In genomic region chr5:136502491-136503086, GRCm38 (mm10) we compare ENCODE assay signal across 13 mouse cellular contexts.
DNase-seq lines count a peak whose midpoint lies in the region; ATAC-seq and TF ChIP-seq lines count a peak whose summit lies in the region.
"Had no signal": no experiment of that assay in that cellular context is flagged by ENCODE, and none has a peak within 500 bp of the region (broad histone marks: within the 10 kb centered on the region; RNA-seq: fewer than 3 reads in every experiment).

No protein-coding gene starts in this region.

- TF ChIP-seq CTCF in cerebellum, adult 2 months (IDR thresholded peaks at IDR 0.05; ENCODE audit: borderline replicate concordance, insufficient read depth, low read depth, low read length) = no peak

- no peak for ATAC-seq in kidney, embryonic 15.5 days (replicated peaks; ENCODE audit: low FRiP score)
- ATAC-seq in limb, embryonic 13.5 days (ENCODE audit: low FRiP score, low read depth) = peak; percentile 59; the same call in 1 of the 2 replicates
- ATAC-seq: forebrain, embryonic 13.5 days had no signal

- no peaks in the 10 kb centered on the region for H3K36me3 ChIP-seq in kidney, embryonic 15.5 days
- H3K36me3 ChIP-seq in limb, embryonic 13.5 days = no peaks in the 10 kb centered on the region
- H3K36me3 ChIP-seq: G1E had no signal

- no peaks in the 10 kb centered on the region for H3K27me3 ChIP-seq in cerebellum, adult 2 months (ENCODE audit: control insufficient read depth, insufficient read depth, low read length)
- H3K27me3 ChIP-seq in kidney, embryonic 15.5 days = no peaks in the 10 kb centered on the region
- H3K27me3 ChIP-seq in limb, embryonic 13.5 days = peaks cover 60% of the 10 kb centered on the region
- H3K27me3 ChIP-seq: forebrain, embryonic 13.5 days had no signal

- H3K9me3 ChIP-seq in kidney, embryonic 15.5 days (replicated peaks) = no peaks in the 10 kb centered on the region
- no peaks in the 10 kb centered on the region for H3K9me3 ChIP-seq in limb, embryonic 13.5 days
- H3K9me3 ChIP-seq: forebrain, embryonic 13.5 days; G1E had no signal

- TF ChIP-seq POLR2A in cerebellum, adult 2 months (IDR thresholded peaks at IDR 0.05; ENCODE audit: borderline replicate concordance, insufficient read depth, low read length) = no peak

- WGBS in cerebellum, adult 2 months = 60% methylated on average over 5 of the region's 5 CpGs
- WGBS in kidney, embryonic 15.5 days = 28% methylated on average over 5 of the region's 5 CpGs
- 19% methylated on average over 5 of the region's 5 CpGs for WGBS in limb, embryonic 13.5 days

- H3K4me1 ChIP-seq in cerebellum, adult 2 months (ENCODE audit: control insufficient read depth, insufficient read depth, low read length) = peaks cover 58% of the 10 kb centered on the region
- peaks cover 70% of the 10 kb centered on the region for H3K4me1 ChIP-seq in kidney, embryonic 15.5 days
- peaks cover 47% of the 10 kb centered on the region for H3K4me1 ChIP-seq in limb, embryonic 13.5 days

- H3K4me3 ChIP-seq in cerebellum, adult 2 months (replicated peaks; ENCODE audit: insufficient read depth, low read depth, low read length) = no peak overlapping the region
- no peak overlapping the region for H3K4me3 ChIP-seq in kidney, embryonic 15.5 days (replicated peaks)
- H3K4me3 ChIP-seq in limb, embryonic 13.5 days = no peak overlapping the region
- H3K4me3 ChIP-seq: forebrain, embryonic 13.5 days; heart, adult 2 months had no signal

- no peak for DNase-seq in cerebellum, adult 2 months
- no peak for DNase-seq in cerebellum, postnatal 10 days
- DNase-seq in kidney, adult 18-20 months = no peak
- DNase-seq in embryo, embryonic 10 days (ENCODE audit: low spot score) = peak; percentile 50
- DNase-seq in adrenal gland, adult 2 months = no peak
- DNase-seq in frontal cortex, postnatal 14 days (ENCODE audit: low spot score in 2 of 2) = no peak
- DNase-seq: cerebellum, postnatal 14 days; heart, adult 2 months; lung, adult 18-20 months had no signal

- H3K27ac ChIP-seq in cerebellum, adult 2 months (ENCODE audit: insufficient read depth, low read length) = peak overlapping the region; percentile 73
- peak overlapping the region; percentile 13; the same call in 1 of the 2 replicates for H3K27ac ChIP-seq in kidney, embryonic 15.5 days
- no peak overlapping the region for H3K27ac ChIP-seq in limb, embryonic 13.5 days
- H3K27ac ChIP-seq: forebrain, embryonic 13.5 days; heart, adult 2 months had no signal

- no peak overlapping the region for H3K4me2 ChIP-seq in kidney, embryonic 15.5 days
- H3K4me2 ChIP-seq in limb, embryonic 13.5 days (replicated peaks) = peak overlapping the region; percentile 37
- H3K4me2 ChIP-seq: forebrain, embryonic 13.5 days had no signal

- no peak overlapping the region for H3K9ac ChIP-seq in kidney, embryonic 15.5 days
- H3K9ac ChIP-seq in limb, embryonic 13.5 days = no peak overlapping the region
- H3K9ac ChIP-seq: forebrain, embryonic 13.5 days had no signal
